Mouse (Mus musculus) stomach, postnatal 0 days (tissue): ENCODE results near the gene Srsf6. TPM values are rescaled to one million over a fixed set of nuclear protein-coding genes. Genes with fewer than 3 reads are reported as not detected.

Experiments used
- ATAC-seq: fragments of 200-750 bp; cut with Nextera tagmentation; 2 replicates; pipeline ENCODE4 v1.8.0; 2017; ENCODE audit not compliant: low FRiP score, low TSS enrichment
- DNase-seq: peaks from one replicate; pipeline ENCODE4 v3.0.0-alpha.2; 2016; ENCODE audit warnings: low spot score
- H3K27ac ChIP-seq: fragments of 300-500 bp; sonication (generic); replicated peaks from 2 replicates; pipeline ENCODE4 v1.5.1; 2014; ENCODE audit warnings: mild to moderate bottlenecking, control low read depth
- H3K27me3 ChIP-seq: fragments of 300-500 bp; sonication (generic); 2 replicates; pipeline ENCODE4 v1.6.1; 2014; ENCODE audit warnings: low read length; ENCODE audit not compliant: control insufficient read depth, insufficient read depth
- H3K36me3 ChIP-seq: fragments of 300-500 bp; sonication (generic); 2 replicates; pipeline ENCODE4 v1.6.1; 2014; ENCODE audit warnings: low read length, mixed read lengths; ENCODE audit not compliant: control insufficient read depth, insufficient read depth
- H3K4me1 ChIP-seq: fragments of 300-500 bp; sonication (generic); replicated peaks from 2 replicates; pipeline ENCODE4 v1.6.1; 2014; ENCODE audit warnings: antibody characterized with exemption; ENCODE audit not compliant: control insufficient read depth, insufficient read depth
- H3K4me2 ChIP-seq: fragments of 300-500 bp; sonication (generic); replicated peaks from 2 replicates; pipeline ENCODE4 v1.6.1; 2014; ENCODE audit warnings: low read depth, mild to moderate bottlenecking, control low read depth, moderate library complexity
- H3K4me3 ChIP-seq: fragments of 300-500 bp; sonication (generic); 2 replicates; pipeline ENCODE4 v1.5.1; 2014; ENCODE audit warnings: low read depth, low read length, control low read depth
- H3K9ac ChIP-seq: fragments of 300-500 bp; sonication (generic); 2 replicates; pipeline ENCODE4 v1.6.1; 2014; ENCODE audit warnings: mild to moderate bottlenecking, low read length, control low read depth, mixed read lengths
- H3K9me3 ChIP-seq: fragments of 300-500 bp; sonication (generic); 2 replicates; pipeline ENCODE4 v1.6.1; 2016; ENCODE audit warnings: low read length; ENCODE audit not compliant: control insufficient read depth
- CTCF ChIP-seq: IDR thresholded peaks from 2 replicates; pipeline ENCODE4 v1.5.1; 2016; ENCODE audit warnings: antibody characterized with exemption, low read depth, mild to moderate bottlenecking, moderate library complexity
- EP300 ChIP-seq: optimal IDR thresholded peaks from 2 replicates; pipeline ENCODE3; 2016; ENCODE audit warnings: antibody characterized with exemption
- WGBS: fragments of 180-500 bp; shearing (Covaris S2); extraction: QIAGEN DNeasy Blood & Tissue Kit; methylation state at CpG from one replicate; pipeline ENCODE4 v1.1.7; 2014; 5-methylcytosine and 5-hydroxymethylcytosine counted together
- polyA plus RNA-seq: library from polyadenylated mRNA; unstranded; fragments of >200 nt; fragmentation: Nextera tagmentation; extraction: Ambion mirVana; gene quantifications from 2 replicates; pipeline ENCODE4 v1.2.1, GENCODE M21; 2015

Gene Srsf6
- polyA plus RNA-seq, 1 experiment from 2014 or later, result 67.5 TPM

DNA sequence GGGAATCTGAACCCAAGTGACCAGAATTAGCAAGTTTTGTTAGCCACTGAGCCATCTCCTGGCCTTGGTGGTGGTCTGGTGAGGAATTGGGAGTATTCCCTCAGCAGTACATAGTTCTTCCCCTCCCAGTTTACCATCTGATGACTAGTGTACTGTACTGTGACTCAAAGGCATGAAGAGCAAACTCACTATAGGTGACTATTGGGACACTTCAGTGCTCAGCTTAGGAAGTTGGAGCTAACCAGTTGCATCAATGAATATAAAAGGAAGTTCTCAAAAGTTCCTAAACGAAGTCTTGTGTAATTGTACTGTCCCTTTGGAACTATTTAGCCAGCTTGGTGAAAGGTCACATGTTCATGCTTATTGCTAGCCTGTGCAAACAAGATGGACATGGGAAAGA, 8.2 kb downstream of the Srsf6 start:
- H3K4me2 ChIP-seq, result no peak overlapping the region
- ATAC-seq (no peak), DNase-seq (no peak)
- 71% methylated on average over 1 of the region's 1 CpGs for WGBS
- no peak for TF ChIP-seq CTCF
- no peak for TF ChIP-seq EP300
- H3K4me1 ChIP-seq, result peaks cover 6% of the 10 kb centered on the region; the same call in 1 of the 2 replicates
- no peaks in the 10 kb centered on the region for H3K9me3 ChIP-seq
- H3K27ac ChIP-seq, result no peak overlapping the region
- H3K9ac ChIP-seq, result no peak overlapping the region
- no peak overlapping the region for H3K4me3 ChIP-seq
- no peaks in the 10 kb centered on the region for H3K27me3 ChIP-seq
- peaks cover 21% of the 10 kb centered on the region for H3K36me3 ChIP-seq

DNA sequence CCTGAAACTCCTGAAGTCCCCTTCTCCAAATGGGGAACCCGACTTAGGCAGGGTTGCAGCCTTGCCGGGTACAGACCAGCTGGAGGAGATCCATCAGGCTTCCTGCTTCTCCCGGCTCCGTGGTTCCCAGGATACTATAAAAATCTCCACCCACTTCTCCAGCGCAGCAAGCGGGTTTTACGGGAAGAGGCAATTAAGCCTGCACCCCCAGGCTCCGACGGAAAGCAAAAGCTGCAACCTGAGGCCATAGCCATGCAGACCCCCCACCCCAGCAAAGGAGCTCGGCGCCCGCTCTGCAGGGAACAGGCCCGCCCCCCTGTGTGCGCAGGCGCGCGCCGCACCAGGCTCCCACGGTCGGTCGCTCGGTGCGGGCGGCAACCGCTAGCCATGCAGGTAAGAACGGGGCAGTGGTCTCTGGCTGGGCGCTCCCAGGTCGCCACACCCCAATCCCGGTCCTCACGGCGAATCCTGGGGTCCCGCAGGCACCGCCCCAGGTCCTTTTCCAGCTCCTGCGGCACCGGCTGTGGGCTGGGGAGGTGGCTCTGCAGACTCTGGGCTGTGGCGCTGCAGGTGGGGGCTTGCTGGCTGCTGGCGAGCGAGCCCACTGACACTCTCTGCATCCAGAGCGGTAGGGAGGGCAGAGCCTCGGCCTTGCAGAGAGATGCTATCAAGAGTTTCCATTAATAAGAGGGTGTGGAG, 12.0 kb downstream of the Srsf6 start, which contains the start of gene L3mbtl1:
Gene L3mbtl1, plus strand, starts transcription at position 325 of the 699 bp plus-strand sequence.
- Histone ChIP-seq H3K4me1 (peaks cover 6% of the 10 kb centered on the region; the same call in 1 of the 2 replicates), H3K36me3 (peaks cover 8% of the 10 kb centered on the region; the same call in 1 of the 2 replicates), H3K4me2 (peak within 1 kb of the TSS; percentile 99), H3K9ac (peak within 1 kb of the TSS; percentile 62), H3K27ac (no peak within 1 kb of the TSS), H3K27me3 (no peaks in the 10 kb centered on the region), H3K4me3 (peak within 1 kb of the TSS; percentile 52), H3K9me3 (no peaks in the 10 kb centered on the region)
- 0 out of 2 replicates have a peak, but pooled peaks have one; percentile 33 for ATAC-seq
- DNase-seq, result peak; percentile 40
- TF ChIP-seq CTCF (no peak), EP300 (no peak)
- WGBS, result under 1% methylated on average over 38 of the region's 40 CpGs

DNA sequence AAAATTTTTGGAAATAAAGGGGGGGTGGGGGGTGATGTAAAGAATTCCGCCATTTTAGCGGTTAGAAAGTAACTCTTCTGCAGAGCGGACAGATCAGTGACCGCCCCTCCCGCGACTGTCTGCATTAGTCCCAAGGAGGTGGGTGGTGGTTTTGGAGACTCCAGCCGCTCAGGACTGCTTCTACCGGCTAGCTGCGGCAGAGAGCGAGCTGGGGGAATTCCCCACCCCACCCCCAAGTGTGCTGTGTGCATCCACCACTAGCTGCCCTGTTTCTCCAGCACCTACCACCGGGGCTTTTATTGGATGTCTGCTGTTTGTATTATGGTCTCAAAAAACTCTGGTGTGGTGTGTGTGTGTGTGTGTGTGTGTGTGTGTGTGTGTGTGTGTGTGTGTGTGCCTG, 12.6 kb downstream of the Srsf6 start:
- Histone ChIP-seq H3K4me2 (peak overlapping the region; percentile 99), H3K9ac (no peak overlapping the region), H3K27me3 (no peaks in the 10 kb centered on the region), H3K4me1 (peaks cover 6% of the 10 kb centered on the region; the same call in 1 of the 2 replicates), H3K36me3 (peaks cover 4% of the 10 kb centered on the region; the same call in 1 of the 2 replicates), H3K9me3 (no peaks in the 10 kb centered on the region), H3K4me3 (peak overlapping the region; percentile 52; the same call in 1 of the 2 replicates), H3K27ac (no peak overlapping the region)
- ATAC-seq, result no peak
- TF ChIP-seq EP300 (no peak), CTCF (no peak)
- 6% methylated on average over 11 of the region's 11 CpGs for WGBS
- DNase-seq, result no peak

DNA sequence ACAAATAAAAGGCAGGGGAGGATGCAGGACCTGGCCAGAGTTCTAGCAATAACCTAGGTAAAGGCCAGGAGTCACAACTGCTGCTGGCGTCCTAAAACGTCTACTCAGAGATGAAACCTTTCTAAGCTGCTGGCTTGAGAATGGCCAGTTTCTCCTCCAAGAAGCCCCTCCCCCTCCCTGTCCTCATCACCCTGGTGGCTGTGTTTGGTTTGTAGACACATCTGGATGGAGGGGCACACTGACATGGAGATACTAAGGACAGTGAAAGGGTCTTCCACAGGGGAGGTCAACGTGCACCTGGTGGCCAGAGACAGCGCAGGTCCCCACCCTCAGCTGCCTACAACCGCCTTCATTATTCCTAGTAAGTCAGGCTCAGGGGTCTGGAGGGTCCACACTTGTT, 15.6 kb downstream of the Srsf6 start:
- no peaks in the 10 kb centered on the region for H3K27me3 ChIP-seq
- no peak for ATAC-seq
- 83% methylated on average over 5 of the region's 5 CpGs for WGBS

DNA sequence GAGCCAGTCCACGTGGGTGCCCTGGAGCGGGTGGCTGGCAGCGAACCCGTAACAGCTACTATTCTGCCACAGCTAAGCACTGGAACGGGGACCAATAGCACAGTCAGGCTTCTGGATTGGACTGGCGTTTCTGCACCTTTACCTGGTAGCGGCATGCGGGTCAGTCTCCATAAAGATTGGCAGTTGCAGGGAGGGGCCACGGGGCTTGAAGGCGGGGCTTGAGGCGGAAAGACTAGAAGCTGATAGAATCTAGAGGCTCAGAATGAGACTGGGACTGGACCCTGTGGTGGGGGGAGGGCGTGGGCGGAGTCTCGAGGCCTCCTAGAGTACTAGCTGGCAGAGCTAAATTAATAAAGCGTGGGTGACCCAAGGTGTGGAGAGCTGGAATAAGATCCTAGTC, 16.4 kb downstream of the Srsf6 start:
- Histone ChIP-seq H3K4me2 (peak overlapping the region; percentile 38), H3K27me3 (no peaks in the 10 kb centered on the region), H3K36me3 (no peaks in the 10 kb centered on the region), H3K4me3 (no peak overlapping the region), H3K4me1 (peaks cover 6% of the 10 kb centered on the region; the same call in 1 of the 2 replicates), H3K27ac (no peak overlapping the region), H3K9me3 (no peaks in the 10 kb centered on the region), H3K9ac (no peak overlapping the region)
- peak; percentile 56 for DNase-seq
- TF ChIP-seq CTCF (no peak), EP300 (no peak)
- peak; percentile 45 for ATAC-seq
- WGBS, result 40% methylated on average over 15 of the region's 15 CpGs

More for the DNA sequence above, 15.6 kb downstream of the Srsf6 start:
- TF ChIP-seq CTCF, result no peak
- no peak for TF ChIP-seq EP300
- Histone ChIP-seq H3K4me3 (no peak overlapping the region), H3K4me1 (peaks cover 6% of the 10 kb centered on the region; the same call in 1 of the 2 replicates), H3K4me2 (no peak overlapping the region), H3K9me3 (no peaks in the 10 kb centered on the region), H3K36me3 (no peaks in the 10 kb centered on the region), H3K27ac (no peak overlapping the region), H3K9ac (no peak overlapping the region)
- DNase-seq, result no peak

DNA sequence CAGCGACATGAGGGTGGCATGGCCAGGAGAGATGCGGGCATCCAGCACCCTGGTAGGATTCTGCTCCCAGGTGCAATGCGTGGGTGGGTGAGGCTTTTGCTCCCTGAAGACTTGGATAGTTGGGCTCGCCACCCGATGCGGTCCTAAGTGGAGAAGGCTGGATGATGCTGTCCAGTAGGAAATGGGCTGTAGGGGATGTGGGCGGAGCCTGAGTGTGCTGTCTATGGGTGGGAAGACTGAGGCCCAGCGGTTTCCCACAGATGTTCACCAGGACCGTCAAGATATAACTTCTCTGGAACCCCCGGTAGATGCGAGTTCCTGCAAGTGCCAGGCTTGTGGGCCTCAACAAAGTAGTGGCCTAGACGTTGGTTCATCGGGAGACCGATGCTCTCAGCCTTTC, 16.9 kb downstream of the Srsf6 start:
- Histone ChIP-seq H3K9me3 (no peaks in the 10 kb centered on the region), H3K36me3 (no peaks in the 10 kb centered on the region), H3K27me3 (no peaks in the 10 kb centered on the region), H3K27ac (no peak overlapping the region), H3K4me3 (no peak overlapping the region), H3K4me2 (peak overlapping the region; percentile 38), H3K9ac (no peak overlapping the region), H3K4me1 (peaks cover 3% of the 10 kb centered on the region; the same call in 1 of the 2 replicates)
- no peak for TF ChIP-seq CTCF
- no peak for TF ChIP-seq EP300
- ATAC-seq (0 out of 2 replicates have a peak, but pooled peaks have one; percentile 3), DNase-seq (no peak)
- WGBS, result 69% methylated on average over 14 of the region's 14 CpGs
